Mouse (Mus musculus) lung, adult 2 months (tissue): ENCODE measurements around the gene Cygb.

Experiments
- CTCF ChIP-seq: fragments of 200-500 bp; IDR thresholded peaks from 2 replicates; pipeline ENCODE4 v1.5.1; 2011; ENCODE audit warnings: mild to moderate bottlenecking, low read length, control low read depth; ENCODE audit not compliant: insufficient read depth
- POLR2A ChIP-seq: fragments of 200-500 bp; IDR thresholded peaks from 2 replicates; pipeline ENCODE4 v1.6.1; 2011; ENCODE audit warnings: low read depth, mild to moderate bottlenecking, control low read depth, low read length, borderline replicate concordance; ENCODE audit errors: extremely low read depth

- no peak for TF ChIP-seq CTCF
- no peak for TF ChIP-seq POLR2A
Observed at GRCm38 (mm10) chr11:116643579-116644224, 10.4 kb downstream of the Cygb start.
